Mouse (Mus musculus): ENCODE results near the gene Gjd3.

The Gjd3 gene

GRCm38 (mm10) chr11:98979356-98979755, 3.5 kb downstream of the Gjd3 start:
- no peak for DNase-seq

GRCm38 (mm10) chr11:98978526-98979148, 4.2 kb downstream of the Gjd3 start:
- DNase-seq = no peak

- peak; percentile 91 for DNase-seq
Observed at GRCm38 (mm10) chr11:98974871-98975719, 7.7 kb downstream of the Gjd3 start.

- no peak for DNase-seq
Observed at GRCm38 (mm10) chr11:98974213-98974612, 8.6 kb downstream of the Gjd3 start.

GRCm38 (mm10) chr11:98973584-98973983, 9.2 kb downstream of the Gjd3 start:
- no peak for DNase-seq

GRCm38 (mm10) chr11:98972801-98973360, 9.9 kb downstream of the Gjd3 start:
- no peak for DNase-seq

GRCm38 (mm10) chr11:98972215-98972614, 10.6 kb downstream of the Gjd3 start:
- DNase-seq = peak; percentile 83

GRCm38 (mm10) chr11:98971316-98972031, 11.3 kb downstream of the Gjd3 start:
- DNase-seq = peak; percentile 74

GRCm38 (mm10) chr11:98970191-98970925, 12.5 kb downstream of the Gjd3 start:
- peak; percentile 47 for DNase-seq

GRCm38 (mm10) chr11:98969496-98969927, 13.3 kb downstream of the Gjd3 start:
- DNase-seq = peak; percentile 70

- peak; percentile 39 for DNase-seq
Observed at GRCm38 (mm10) chr11:98968716-98969495, 13.9 kb downstream of the Gjd3 start.

- DNase-seq = no peak
Observed at GRCm38 (mm10) chr11:98968079-98968478, 14.7 kb downstream of the Gjd3 start.

- DNase-seq = peak; percentile 67
Observed at GRCm38 (mm10) chr11:98966499-98967141, 16.2 kb downstream of the Gjd3 start.

- DNase-seq = no peak
Observed at GRCm38 (mm10) chr11:98965416-98966077, 17.3 kb downstream of the Gjd3 start.

- DNase-seq = no peak
Observed at GRCm38 (mm10) chr11:98964616-98965415, 18.0 kb downstream of the Gjd3 start.

- DNase-seq = no peak
Observed at GRCm38 (mm10) chr11:98964201-98964615, 18.6 kb downstream of the Gjd3 start.

- peak; percentile 80 for DNase-seq
Observed at GRCm38 (mm10) chr11:98963191-98964021, 19.4 kb downstream of the Gjd3 start.

GRCm38 (mm10) chr11:98962421-98963095, 20.3 kb downstream of the Gjd3 start:
- DNase-seq = no peak
